Comparison of ENCODE assay signal across 10 mouse cellular contexts in genomic region chr14:48664001-48664810, GRCm38 (mm10). TPM values are rescaled to one million over a fixed set of nuclear protein-coding genes. Genes with fewer than 3 reads are reported as not detected.
DNase-seq lines count a peak whose midpoint lies in the region; ATAC-seq and TF ChIP-seq lines count a peak whose summit lies in the region.
"Had no signal": no experiment of that assay in that cellular context is flagged by ENCODE, and none has a peak within 500 bp of the region (broad histone marks: within the 10 kb centered on the region; RNA-seq: fewer than 3 reads in every experiment).

No protein-coding gene starts in this region.

- H3K9me3 ChIP-seq in heart, embryonic 12.5 days (replicated peaks), result no peaks in the 10 kb centered on the region
- no peaks in the 10 kb centered on the region for H3K9me3 ChIP-seq in forebrain, embryonic 11.5 days (ENCODE audit: control insufficient read depth, low read length)
- no peaks in the 10 kb centered on the region for H3K9me3 ChIP-seq in hindbrain, postnatal 0 days (ENCODE audit: low read length)

- no peak overlapping the region for H3K9ac ChIP-seq in heart, embryonic 12.5 days
- peak overlapping the region; percentile 92 for H3K9ac ChIP-seq in forebrain, embryonic 11.5 days (ENCODE audit: low read length)
- peak overlapping the region; percentile 18; the same call in 1 of the 2 replicates for H3K9ac ChIP-seq in hindbrain, postnatal 0 days (replicated peaks; ENCODE audit: low read length)

- H3K4me3 ChIP-seq in heart, embryonic 12.5 days, result peak overlapping the region; percentile 12; the same call in 1 of the 2 replicates
- peak overlapping the region; percentile 25; the same call in 1 of the 2 replicates for H3K4me3 ChIP-seq in bone marrow macrophage, adult 2 months (ENCODE audit: insufficient read depth, low read length)
- H3K4me3 ChIP-seq in forebrain, embryonic 11.5 days (ENCODE audit: low read depth, low read length), result peak overlapping the region; percentile 64
- peak overlapping the region; percentile 40 for H3K4me3 ChIP-seq in hindbrain, postnatal 0 days (ENCODE audit: low read length)
- no peak overlapping the region for H3K4me3 ChIP-seq in layer of hippocampus, adult 2 months
- H3K4me3 ChIP-seq: left cerebral cortex, adult 2 months had no signal

- no peak for TF ChIP-seq CTCF in bone marrow macrophage, adult 2 months (IDR thresholded peaks at IDR 0.05; ENCODE audit: low read depth, low read length)
- TF ChIP-seq CTCF in hindbrain, postnatal 0 days (IDR thresholded peaks at IDR 0.05; ENCODE audit: low read depth), result no peak
- no peak for TF ChIP-seq CTCF in layer of hippocampus, adult 2 months (conservative IDR thresholded peaks at IDR 0.05)

- intact Hi-C loops in heart, postnatal 36 days (cut with DNase I), result no loop called here

- H3K27ac ChIP-seq in heart, embryonic 12.5 days (ENCODE audit: poor library complexity, severe bottlenecking), result no peak overlapping the region
- no peak overlapping the region for H3K27ac ChIP-seq in bone marrow macrophage, adult 2 months (ENCODE audit: insufficient read depth, low read depth, low read length)
- peak overlapping the region; percentile 85 for H3K27ac ChIP-seq in forebrain, embryonic 11.5 days (ENCODE audit: low read depth, low read length)
- no peak overlapping the region for H3K27ac ChIP-seq in hindbrain, postnatal 0 days
- no peak overlapping the region for H3K27ac ChIP-seq in layer of hippocampus, adult 2 months
- H3K27ac ChIP-seq: left cerebral cortex, adult 2 months had no signal

- ATAC-seq in heart, embryonic 12.5 days (ENCODE audit: insufficient number of reproducible peaks, low FRiP score), result no peak
- no peak for ATAC-seq in forebrain, embryonic 11.5 days (replicated peaks; ENCODE audit: low FRiP score)
- ATAC-seq in hindbrain, postnatal 0 days, result no peak

- peaks cover 20% of the 10 kb centered on the region for H3K4me1 ChIP-seq in heart, embryonic 12.5 days (replicated peaks)
- H3K4me1 ChIP-seq in bone marrow macrophage, adult 2 months (ENCODE audit: control insufficient read depth, insufficient read depth, low read length), result no peaks in the 10 kb centered on the region; the same call in 1 of the 2 replicates
- H3K4me1 ChIP-seq in forebrain, embryonic 11.5 days (replicated peaks; ENCODE audit: control insufficient read depth, insufficient read depth, low read length), result peaks cover 26% of the 10 kb centered on the region; the same call in 1 of the 2 replicates
- no peaks in the 10 kb centered on the region for H3K4me1 ChIP-seq in hindbrain, postnatal 0 days (ENCODE audit: insufficient read depth, low read length)

- no peaks in the 10 kb centered on the region for H3K36me3 ChIP-seq in heart, embryonic 12.5 days
- H3K36me3 ChIP-seq in forebrain, embryonic 11.5 days (ENCODE audit: control insufficient read depth, insufficient read depth, low read length), result no peaks in the 10 kb centered on the region
- no peaks in the 10 kb centered on the region for H3K36me3 ChIP-seq in hindbrain, postnatal 0 days (ENCODE audit: insufficient read depth, low read length)

- H3K27me3 ChIP-seq in heart, embryonic 12.5 days (replicated peaks), result peaks cover 75% of the 10 kb centered on the region
- H3K27me3 ChIP-seq in forebrain, embryonic 11.5 days (ENCODE audit: control insufficient read depth, insufficient read depth, low read length), result peaks cover 33% of the 10 kb centered on the region
- H3K27me3 ChIP-seq in hindbrain, postnatal 0 days (ENCODE audit: insufficient read depth, low read length), result peaks cover 60% of the 10 kb centered on the region

- TF ChIP-seq POLR2A in bone marrow macrophage, adult 2 months (IDR thresholded peaks at IDR 0.05; ENCODE audit: borderline replicate concordance, low read depth, low read length), result no peak

- no peak for DNase-seq in heart, postnatal 36 days
- no peak for DNase-seq in forebrain, embryonic 11.5 days (ENCODE audit: low spot score)
- DNase-seq in hindbrain, postnatal 0 days (ENCODE audit: low spot score), result no peak
- DNase-seq in layer of hippocampus, adult 2 months (ENCODE audit: low spot score in 2 of 2), result no peak
- no peak for DNase-seq in kidney, adult 11 months
- no peak for DNase-seq in urinary bladder, postnatal 4 days (ENCODE audit: low spot score in 2 of 2)

- 3% methylated on average over 14 of the region's 14 CpGs for WGBS in heart, embryonic 12.5 days
- 1% methylated on average over 14 of the region's 14 CpGs for WGBS in forebrain, embryonic 11.5 days
- WGBS in hindbrain, postnatal 0 days, result 2% methylated on average over 14 of the region's 14 CpGs

- peak overlapping the region; percentile 46 for H3K4me2 ChIP-seq in heart, embryonic 12.5 days
- H3K4me2 ChIP-seq in forebrain, embryonic 11.5 days (ENCODE audit: low read depth, low read length, severe bottlenecking), result peak overlapping the region; percentile 79
- peak overlapping the region; percentile 40 for H3K4me2 ChIP-seq in hindbrain, postnatal 0 days (ENCODE audit: low read depth, low read length)

RNA-seq across cellular contexts. Expression of gene Otx2, which starts 9.4 kb away (rescaled TPM):
- 0.15 TPM in 1 of 2 replicates, not detected in the other for polyA plus RNA-seq in heart, embryonic 12.5 days (2016; fragmentation: Nextera tagmentation; extraction: Ambion mirVana)
- total RNA-seq in heart, postnatal 36 days (2021), result not detected
- polyA plus RNA-seq in bone marrow macrophage, adult 2 months (2012; ENCODE audit: insufficient read depth, insufficient read length, missing spikeins), result not detected in 2 replicates
- 73.3 and 78.7 TPM in 2 replicates for polyA plus RNA-seq in forebrain, embryonic 11.5 days (2014; fragmentation: Nextera tagmentation; extraction: Ambion mirVana)
- total RNA-seq in hindbrain, postnatal 0 days (2014; rRNA removed), result 27.6 and 48.4 TPM in 2 replicates
- polyA plus RNA-seq in hindbrain, postnatal 0 days (2015; fragmentation: Nextera tagmentation; extraction: Ambion mirVana), result 31.1 and 33.2 TPM in 2 replicates
- total RNA-seq in layer of hippocampus, adult 2 months (2021), result under 1 TPM; 0.32 to 0.97 TPM
- polyA plus RNA-seq: lung, adult 2 months had no signal

Comparison
In these comparisons a context has a peak if more than half of its experiments do, and no peak if none do; other contexts are left out.
1. RNA of gene Otx2, which starts 9.4 kb away (polyA plus RNA-seq): 73.3 to 78.7 TPM in forebrain, embryonic 11.5 days and 31.1 to 33.2 TPM in hindbrain, postnatal 0 days; 0.15 TPM in heart, embryonic 12.5 days and not detected in bone marrow macrophage, adult 2 months; every median in the first group is over 10 times any median in the second.
2. Peak in every context shown above with its lines, with median percentiles within 50 percentile points of each other: H3K4me2 ChIP-seq.